ENCODE assay signal across 13 mouse cellular contexts in genomic region chr15:77907646-77908518, GRCm38 (mm10). TPM values are rescaled to one million over a fixed set of nuclear protein-coding genes. Genes with fewer than 3 reads are reported as not detected.
A peak's percentile ranks its signal among the peaks of the same experiment; 100 is the strongest.
DNase-seq lines count a peak whose midpoint lies in the region; ATAC-seq lines count a peak whose summit lies in the region.
"Had no signal": no experiment of that assay in that cellular context is flagged by ENCODE, and none has a peak within 500 bp of the region (broad histone marks: within the 10 kb centered on the region; RNA-seq: fewer than 3 reads in every experiment).

No protein-coding gene starts in this region.

- ATAC-seq in kidney, embryonic 15.5 days (replicated peaks; ENCODE audit: low FRiP score): no peak
- ATAC-seq: Patski had no signal

- H3K4me2 ChIP-seq in kidney, embryonic 15.5 days: no peak overlapping the region

- no peaks in the 10 kb centered on the region for H3K27me3 ChIP-seq in kidney, embryonic 15.5 days
- H3K27me3 ChIP-seq: Patski had no signal

- H3K9ac ChIP-seq in kidney, embryonic 15.5 days: no peak overlapping the region

- 45% methylated on average over 9 of the region's 9 CpGs for WGBS in kidney, embryonic 15.5 days

- H3K4me1 ChIP-seq in kidney, embryonic 15.5 days: peaks cover 79% of the 10 kb centered on the region

- H3K9me3 ChIP-seq in kidney, embryonic 15.5 days (replicated peaks): no peaks in the 10 kb centered on the region
- H3K9me3 ChIP-seq: midbrain, embryonic 10.5 days had no signal

- H3K36me3 ChIP-seq in kidney, embryonic 15.5 days: no peaks in the 10 kb centered on the region
- H3K36me3 ChIP-seq: midbrain, embryonic 10.5 days had no signal

- DNase-seq in kidney, adult 11 months: peak; percentile 73
- DNase-seq in kidney, postnatal 4 days: no peak
- DNase-seq in ZHBTc4 (ENCODE audit: low read depth, low spot score): peak; percentile 34
- peak; percentile 71 for DNase-seq in lung, postnatal 10 days
- no peak for DNase-seq in ovary, postnatal 10 days (ENCODE audit: low spot score)
- no peak for DNase-seq in right cerebral cortex, adult 18-20 months
- no peak for DNase-seq in retina, postnatal 1 day
- DNase-seq: adrenal gland, postnatal 10 days; cerebellum, adult 11 months; heart, adult 2 months had no signal

- peak overlapping the region; percentile 77 for H3K27ac ChIP-seq in kidney, embryonic 15.5 days
- H3K27ac ChIP-seq: heart, adult 2 months; midbrain, embryonic 10.5 days had no signal

- no peak overlapping the region for H3K4me3 ChIP-seq in kidney, embryonic 15.5 days (replicated peaks)
- H3K4me3 ChIP-seq: heart, adult 2 months; midbrain, embryonic 10.5 days had no signal

RNA-seq across cellular contexts. Expression of gene Txn2, which starts 20.9 kb away (rescaled TPM):
- 240 and 253 TPM in 2 replicates for polyA plus RNA-seq in kidney, embryonic 15.5 days (2015; fragmentation: Nextera tagmentation; extraction: Ambion mirVana)

RNA-seq across cellular contexts. Expression of gene Foxred2, which starts 48.6 kb away (rescaled TPM):
- 4.6 and 5.6 TPM in 2 replicates for polyA plus RNA-seq in kidney, embryonic 15.5 days (2015; fragmentation: Nextera tagmentation; extraction: Ambion mirVana)

Comparison
In these comparisons a context has a peak if more than half of its experiments do, and no peak if none do; other contexts are left out.
1. DNase-seq: peak in kidney, adult 11 months (single experiment), ZHBTc4 (single experiment) and lung, postnatal 10 days (single experiment); none in kidney, postnatal 4 days (0 of 2), ovary, postnatal 10 days (single experiment), right cerebral cortex, adult 18-20 months (single experiment) and retina, postnatal 1 day (single experiment).